Mouse (Mus musculus): Measurements from ENCODE around the gene Tuba1b. TPM values are rescaled to one million over a fixed set of nuclear protein-coding genes. Genes with fewer than 3 reads are reported as not detected.

Tuba1b gene
- polyA plus RNA-seq, 1 experiment from 2014 or later: 1,790 TPM

DNA sequence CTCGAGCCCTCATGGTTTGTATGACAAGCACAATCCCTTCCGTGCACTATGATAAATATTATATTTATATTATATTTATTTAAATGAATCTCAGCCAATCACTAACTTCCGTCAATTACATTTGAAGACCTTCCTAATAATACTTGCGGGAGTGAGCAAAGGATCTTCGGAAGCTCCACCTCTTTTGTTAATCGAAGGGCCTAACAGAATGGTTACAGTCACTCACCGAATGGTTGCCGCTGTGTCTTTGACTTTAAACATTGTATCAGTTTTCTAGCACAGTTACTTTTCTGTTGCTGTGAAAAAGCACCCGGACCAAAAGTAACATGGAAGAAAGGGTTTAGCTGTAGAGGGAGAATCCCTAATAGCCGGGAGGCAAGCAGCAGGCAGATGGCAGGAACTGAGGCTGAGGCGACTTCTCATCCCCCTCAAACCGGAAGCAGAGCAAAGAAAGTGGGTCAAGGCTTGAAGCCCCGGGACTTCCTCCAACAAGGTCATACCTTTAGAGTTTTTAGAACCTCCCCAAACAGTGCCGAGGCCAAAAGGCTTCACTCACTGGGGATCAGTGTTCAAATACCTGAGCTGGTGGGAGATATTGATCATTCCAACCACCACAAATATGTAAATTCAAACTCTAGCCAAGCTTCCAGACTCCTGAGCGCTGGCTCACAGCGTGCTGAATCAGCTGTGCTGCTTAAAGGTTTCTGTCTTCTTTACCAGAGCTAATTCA is 35.2 kb upstream of the Tuba1b start:
- peak overlapping the region; percentile 47 for H3K9ac ChIP-seq
- H3K4me2 ChIP-seq: peak overlapping the region; percentile 36
- H3K4me3 ChIP-seq (replicated peaks): peak overlapping the region; percentile 13; the same call in 1 of the 2 replicates
- no peaks in the 10 kb centered on the region for H3K9me3 ChIP-seq
- peak; percentile 19 for ATAC-seq (ENCODE audit: low FRiP score)
- peak overlapping the region; percentile 96 for H3K27ac ChIP-seq
- no peaks in the 10 kb centered on the region for H3K36me3 ChIP-seq (replicated peaks)
- WGBS: under 1% methylated on average over 16 of the region's 16 CpGs
- no peaks in the 10 kb centered on the region for H3K27me3 ChIP-seq
- H3K4me1 ChIP-seq: peaks cover 59% of the 10 kb centered on the region

DNA sequence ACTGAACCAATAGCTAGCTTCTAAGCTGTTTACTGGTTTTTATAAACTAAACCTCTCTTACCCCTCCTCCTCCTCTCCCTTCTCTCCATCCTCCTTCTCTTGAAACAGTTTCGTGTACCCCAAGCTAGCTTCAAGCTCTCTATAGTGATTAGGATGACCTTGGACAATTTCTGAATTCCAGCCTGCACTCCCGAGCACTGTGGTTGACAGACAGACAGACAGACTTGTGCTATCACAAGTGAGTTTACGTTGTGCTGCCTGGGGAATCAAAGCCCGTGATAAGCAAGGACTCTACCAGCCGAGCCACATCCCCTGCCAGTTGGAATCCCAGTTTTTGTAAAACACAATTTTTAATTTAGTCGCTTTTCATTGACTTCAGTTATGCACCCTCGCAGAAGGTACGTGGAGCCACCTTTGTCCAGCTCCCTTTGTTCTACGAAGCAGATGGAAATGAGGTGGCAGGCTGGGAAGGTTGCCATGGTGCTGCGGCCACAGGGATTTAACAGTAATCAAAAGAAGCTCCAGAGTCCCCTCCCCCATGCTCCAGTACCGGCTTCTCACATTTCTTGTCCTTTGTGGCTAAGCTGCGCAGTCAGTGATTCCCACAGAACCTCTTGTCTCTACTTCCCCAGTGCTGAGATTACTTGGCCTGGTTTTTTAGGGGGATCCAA is 34.5 kb upstream of the Tuba1b start:
- H3K4me3 ChIP-seq (replicated peaks): 0 out of 2 replicates have a peak overlapping the region, but pooled peaks have one; percentile 0
- 2% methylated on average over 12 of the region's 12 CpGs for WGBS
- peak overlapping the region; percentile 96 for H3K27ac ChIP-seq
- H3K4me1 ChIP-seq: peaks cover 59% of the 10 kb centered on the region
- H3K9me3 ChIP-seq: no peaks in the 10 kb centered on the region
- H3K27me3 ChIP-seq: no peaks in the 10 kb centered on the region
- H3K9ac ChIP-seq: peak overlapping the region; percentile 47; the same call in 1 of the 2 replicates
- peak; percentile 91 for ATAC-seq (ENCODE audit: low FRiP score)
- peak overlapping the region; percentile 36 for H3K4me2 ChIP-seq
- no peaks in the 10 kb centered on the region for H3K36me3 ChIP-seq (replicated peaks)

DNA sequence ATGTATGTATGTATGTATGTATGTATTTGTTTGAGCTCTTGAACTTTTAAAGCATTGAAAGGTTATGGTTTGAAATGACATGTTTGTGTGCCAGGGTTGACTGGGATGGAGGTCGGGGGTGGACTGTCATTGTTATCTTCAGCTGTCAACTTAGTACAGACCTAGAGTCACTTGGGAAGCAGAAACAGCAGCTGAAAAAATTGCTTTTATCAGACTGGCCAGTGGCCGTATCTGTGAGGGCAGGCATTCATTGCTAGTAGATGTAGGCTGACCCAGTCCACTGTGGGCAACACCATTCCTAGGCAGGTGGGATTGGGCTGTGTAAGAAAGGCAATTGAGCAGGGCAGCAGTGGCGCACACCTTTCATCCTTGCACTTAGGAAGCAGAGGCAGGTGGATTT is 25.2 kb upstream of the Tuba1b start:
- Histone ChIP-seq H3K9ac (no peak overlapping the region), H3K4me2 (no peak overlapping the region), H3K4me1 (peaks cover 19% of the 10 kb centered on the region), H3K4me3 (replicated peaks) (no peak overlapping the region), H3K36me3 (replicated peaks) (no peaks in the 10 kb centered on the region), H3K27me3 (no peaks in the 10 kb centered on the region), H3K27ac (no peak overlapping the region), H3K9me3 (no peaks in the 10 kb centered on the region)
- no peak for ATAC-seq (ENCODE audit: low FRiP score)
- WGBS: 91% methylated on average over 3 of the region's 3 CpGs

DNA sequence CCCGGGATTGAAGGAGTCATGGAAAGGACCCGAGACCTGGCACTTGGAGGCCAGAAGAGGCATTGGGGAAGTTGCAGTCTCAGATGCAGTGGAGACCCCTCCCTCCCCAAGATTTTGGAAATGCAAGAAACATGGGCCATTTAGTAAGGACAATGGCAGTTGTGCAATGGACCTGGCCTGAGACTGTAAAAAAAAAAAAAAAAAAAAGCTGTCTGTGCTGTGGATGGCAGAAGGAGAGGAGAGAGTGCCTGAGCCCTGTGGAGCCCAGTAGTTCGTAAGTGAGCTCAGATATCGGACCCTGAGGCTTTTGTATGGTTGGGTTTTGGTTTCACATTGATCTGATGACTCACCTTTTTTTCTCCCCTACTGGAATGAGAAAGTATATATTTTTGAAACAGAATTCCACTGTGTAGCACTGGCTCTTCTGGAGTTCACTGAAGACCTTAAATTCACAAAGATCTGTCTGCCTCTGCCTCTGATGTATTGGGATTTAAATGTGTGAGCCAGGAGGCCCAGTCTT is 24.6 kb upstream of the Tuba1b start:
- Histone ChIP-seq H3K9ac (no peak overlapping the region), H3K9me3 (no peaks in the 10 kb centered on the region), H3K36me3 (replicated peaks) (no peaks in the 10 kb centered on the region), H3K4me1 (peaks cover 23% of the 10 kb centered on the region), H3K27me3 (no peaks in the 10 kb centered on the region), H3K4me3 (replicated peaks) (no peak overlapping the region), H3K4me2 (no peak overlapping the region), H3K27ac (no peak overlapping the region)
- 85% methylated on average over 4 of the region's 4 CpGs for WGBS
- no peak for ATAC-seq (ENCODE audit: low FRiP score)

DNA sequence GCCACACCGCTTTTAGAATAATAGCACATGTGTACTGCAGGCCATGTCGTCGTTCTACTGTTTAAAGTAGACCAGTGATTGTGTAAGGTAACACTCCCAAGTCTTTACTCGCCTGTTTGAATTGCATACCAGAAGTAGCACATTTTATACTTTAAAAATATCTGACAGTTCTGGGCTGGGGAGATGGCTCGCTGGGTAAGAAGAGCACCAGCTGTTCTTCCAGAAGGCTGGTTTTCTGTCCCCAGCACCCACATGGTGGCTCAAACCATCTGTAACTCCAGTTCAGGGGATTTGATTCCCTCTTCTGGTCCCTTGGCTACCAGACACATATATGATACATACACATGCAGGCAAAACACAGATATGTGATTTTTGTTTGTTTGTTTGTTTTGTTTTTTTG is 23.1 kb upstream of the Tuba1b start:
- Histone ChIP-seq H3K36me3 (replicated peaks) (no peaks in the 10 kb centered on the region), H3K9me3 (no peaks in the 10 kb centered on the region), H3K4me1 (peaks cover 23% of the 10 kb centered on the region), H3K27me3 (no peaks in the 10 kb centered on the region), H3K4me2 (no peak overlapping the region), H3K27ac (no peak overlapping the region), H3K4me3 (replicated peaks) (no peak overlapping the region), H3K9ac (no peak overlapping the region)
- 89% methylated on average over 5 of the region's 5 CpGs for WGBS
- no peak for ATAC-seq (ENCODE audit: low FRiP score)

DNA sequence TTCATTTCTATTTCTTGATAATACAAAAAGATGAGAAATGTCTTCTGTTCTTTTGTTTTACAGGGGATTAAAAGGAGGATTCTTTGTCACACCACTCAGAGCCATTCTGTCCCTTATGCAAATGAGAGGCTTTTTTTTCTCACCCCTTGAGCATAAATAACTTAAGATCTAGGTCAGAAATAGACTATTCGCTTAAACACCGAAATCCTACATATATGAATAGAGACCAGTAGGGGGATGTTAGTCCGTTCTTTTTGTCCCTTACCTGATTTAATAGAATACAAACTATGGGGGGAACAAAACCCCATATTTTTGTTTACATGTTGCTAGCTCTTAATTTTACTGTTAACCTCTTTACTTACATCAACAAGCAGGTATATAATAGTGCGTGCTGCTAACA is 21.6 kb upstream of the Tuba1b start:
- Histone ChIP-seq H3K4me2 (no peak overlapping the region), H3K9ac (no peak overlapping the region), H3K27ac (peak overlapping the region; percentile 100), H3K4me3 (replicated peaks) (no peak overlapping the region), H3K9me3 (no peaks in the 10 kb centered on the region), H3K36me3 (replicated peaks) (peaks cover 6% of the 10 kb centered on the region), H3K4me1 (peaks cover 25% of the 10 kb centered on the region), H3K27me3 (no peaks in the 10 kb centered on the region)
- WGBS: 62% methylated on average over 4 of the region's 4 CpGs
- ATAC-seq (ENCODE audit: low FRiP score): no peak

DNA sequence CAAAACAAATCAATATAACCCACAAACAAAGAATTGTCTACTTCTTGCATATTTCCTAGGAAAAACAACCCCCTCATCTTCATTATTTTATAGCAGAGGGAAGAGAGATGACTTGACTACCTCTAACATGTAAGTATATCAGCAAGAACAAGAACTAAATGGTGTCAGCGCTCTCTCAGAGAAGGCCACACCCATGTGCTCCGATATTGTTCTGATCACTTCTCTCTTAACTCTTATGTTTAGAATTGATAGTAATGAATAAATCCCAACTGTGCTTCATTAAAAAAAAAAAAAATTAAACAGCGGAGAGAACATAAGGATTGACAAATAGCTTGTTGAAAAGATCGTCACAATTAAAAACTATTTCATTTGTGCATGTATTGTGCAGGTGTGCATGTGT is 21.0 kb upstream of the Tuba1b start:
- H3K4me2 ChIP-seq: peak overlapping the region; percentile 66
- 48% methylated on average over 4 of the region's 4 CpGs for WGBS
- ATAC-seq (ENCODE audit: low FRiP score): no peak

DNA sequence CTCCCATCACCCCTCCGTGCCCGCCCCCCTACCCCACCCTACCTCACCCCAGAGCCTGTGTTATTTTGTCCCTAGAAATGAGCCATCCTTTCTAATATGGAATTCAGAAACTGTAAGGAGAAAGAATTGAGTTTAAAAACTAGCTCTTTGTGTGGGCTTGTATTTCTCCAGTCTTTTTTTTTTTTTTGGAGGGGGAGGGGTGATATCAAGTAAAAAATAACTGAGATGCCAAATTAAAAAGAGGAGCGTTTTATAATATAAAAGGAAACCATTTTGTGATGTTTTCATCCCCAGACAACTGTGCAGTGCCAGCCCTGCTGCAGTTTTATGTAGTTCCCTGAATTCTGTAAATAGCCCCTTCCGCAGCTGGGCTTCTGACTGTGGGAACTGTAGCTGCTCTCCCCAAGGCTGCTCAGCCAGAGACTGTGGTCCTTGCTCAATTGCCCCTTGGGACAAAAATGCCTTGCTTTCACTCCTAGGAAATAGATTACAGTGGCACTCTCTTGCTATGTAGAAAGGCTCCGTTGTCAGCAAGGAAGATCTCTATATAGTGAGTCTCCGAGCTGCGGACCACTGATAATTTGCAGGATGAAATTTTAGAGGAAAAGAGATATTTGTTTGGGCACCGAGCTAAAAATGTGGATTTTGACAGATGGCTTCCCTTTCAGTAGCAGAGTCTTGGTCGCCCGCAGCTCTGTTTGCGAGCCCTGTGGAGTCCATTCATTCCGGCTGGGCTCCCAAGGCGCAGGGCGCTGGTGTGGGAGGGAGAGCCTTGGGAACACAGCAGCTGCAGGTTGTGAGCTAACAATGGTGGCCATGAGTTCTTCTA is 20.3 kb upstream of the Tuba1b start:
- Histone ChIP-seq H3K4me3 (replicated peaks) (peak overlapping the region; percentile 91), H3K9ac (peak overlapping the region; percentile 99), H3K27me3 (no peaks in the 10 kb centered on the region), H3K9me3 (no peaks in the 10 kb centered on the region), H3K27ac (peak overlapping the region; percentile 100), H3K36me3 (replicated peaks) (peaks cover 11% of the 10 kb centered on the region), H3K4me2 (peak overlapping the region; percentile 66), H3K4me1 (peaks cover 27% of the 10 kb centered on the region)
- 4% methylated on average over 14 of the region's 14 CpGs for WGBS
- peak; percentile 7; the same call in 1 of the 2 replicates for ATAC-seq (ENCODE audit: low FRiP score)

More for the DNA sequence above, 21.0 kb upstream of the Tuba1b start:
- Histone ChIP-seq H3K4me3 (replicated peaks) (peak overlapping the region; percentile 91), H3K27ac (peak overlapping the region; percentile 100), H3K9ac (peak overlapping the region; percentile 99), H3K4me1 (peaks cover 27% of the 10 kb centered on the region), H3K27me3 (no peaks in the 10 kb centered on the region), H3K36me3 (replicated peaks) (peaks cover 8% of the 10 kb centered on the region), H3K9me3 (no peaks in the 10 kb centered on the region)

DNA sequence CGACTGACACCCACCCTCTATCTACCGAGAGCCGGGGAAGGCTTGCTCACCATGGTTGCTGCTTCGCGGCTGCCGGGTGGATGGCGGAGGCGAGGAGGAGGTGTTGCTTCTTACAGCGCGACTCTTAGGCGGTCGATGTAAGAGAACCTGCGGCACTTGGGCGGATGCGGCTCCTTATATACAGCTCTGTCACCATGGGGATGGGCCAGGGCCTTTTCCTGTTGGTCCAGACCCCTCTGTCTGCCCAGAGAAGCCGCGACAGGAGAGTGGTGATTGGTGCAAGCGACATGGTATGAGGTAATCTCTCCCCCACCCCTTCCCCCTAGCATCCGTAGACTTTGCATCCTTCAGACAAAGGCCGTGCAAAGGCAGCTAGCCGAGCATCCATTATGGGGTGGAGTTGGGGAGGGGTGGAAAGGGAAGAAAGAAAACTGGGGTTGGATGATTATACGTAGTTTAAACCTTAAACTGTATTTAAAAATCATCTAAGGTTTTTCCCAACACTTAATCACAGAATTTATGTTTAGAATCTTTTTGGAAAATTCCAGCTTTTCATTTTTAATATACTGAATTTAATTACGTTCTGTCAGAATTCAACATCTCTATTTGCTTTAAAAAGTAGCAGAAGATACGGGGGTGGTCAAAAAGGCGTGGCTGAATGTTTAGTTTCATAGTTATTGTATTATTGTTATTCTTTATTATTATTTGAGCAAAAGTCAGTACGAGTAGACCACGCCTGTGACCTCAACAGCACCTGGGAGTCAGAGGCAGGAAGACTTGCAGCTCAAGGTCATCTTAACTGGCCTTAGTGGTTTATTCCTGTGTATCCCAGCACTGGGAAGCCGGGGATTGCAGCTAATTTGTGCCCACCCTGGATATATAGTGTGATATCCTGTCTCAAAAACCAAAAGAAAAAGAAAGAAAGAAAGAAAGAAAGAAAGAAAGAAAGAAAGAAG is 19.3 kb upstream of the Tuba1b start, which contains the start of the genes Gm49450 and Tuba1a:
TSS of gene Gm49450 (minus strand) at position 151 of the 956 bp plus-strand sequence.
TSS of gene Tuba1a (minus strand) at position 303 of the 956 bp plus-strand sequence.
- WGBS: 1% methylated on average over 28 of the region's 28 CpGs
- H3K4me2 ChIP-seq: peak within 1 kb of the TSS; percentile 66
- H3K4me1 ChIP-seq: peaks cover 27% of the 10 kb centered on the region
- no peaks in the 10 kb centered on the region for H3K9me3 ChIP-seq
- peak within 1 kb of the TSS; percentile 100 for H3K27ac ChIP-seq
- peak; percentile 99 for ATAC-seq (ENCODE audit: low FRiP score)
- peaks cover 16% of the 10 kb centered on the region for H3K36me3 ChIP-seq (replicated peaks)
- H3K27me3 ChIP-seq: no peaks in the 10 kb centered on the region
- peak within 1 kb of the TSS; percentile 99 for H3K9ac ChIP-seq
- H3K4me3 ChIP-seq (replicated peaks): peak within 1 kb of the TSS; percentile 91

DNA sequence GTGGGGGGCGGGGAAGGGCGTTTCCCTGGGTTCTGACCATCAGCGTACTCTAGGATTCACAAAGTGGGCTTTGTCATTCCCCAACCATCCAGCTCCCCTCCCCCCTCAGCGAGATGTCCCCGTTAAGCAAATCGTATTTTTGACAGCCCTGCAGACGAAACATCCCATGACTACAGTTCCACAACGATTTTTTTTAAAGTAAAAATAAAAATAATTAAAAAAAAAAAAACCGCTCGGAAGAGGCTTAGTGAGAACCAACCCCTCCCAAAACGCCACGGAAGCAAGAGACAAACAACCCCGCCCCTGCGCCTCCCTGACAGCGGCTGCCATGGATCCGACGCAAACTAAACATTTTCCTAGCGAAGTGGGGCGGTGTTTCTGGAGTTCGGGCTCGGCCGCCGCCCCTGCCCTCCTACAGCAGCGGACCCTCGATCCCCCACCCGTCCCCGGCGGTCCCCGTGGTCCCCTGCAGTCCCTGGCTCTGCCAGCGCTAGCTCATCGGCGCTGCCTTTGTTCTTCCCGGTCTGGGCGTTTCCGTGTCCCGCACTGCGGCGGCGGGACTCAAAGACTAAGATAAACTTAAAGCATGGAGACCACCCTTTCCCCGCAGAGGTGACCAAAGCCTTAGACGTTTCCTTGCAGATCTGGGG is 18.5 kb upstream of the Tuba1b start:
- H3K4me2 ChIP-seq: peak overlapping the region; percentile 66
- under 1% methylated on average over 41 of the region's 41 CpGs for WGBS
- H3K4me1 ChIP-seq: peaks cover 28% of the 10 kb centered on the region
- no peaks in the 10 kb centered on the region for H3K9me3 ChIP-seq
- H3K9ac ChIP-seq: peak overlapping the region; percentile 99
- peaks cover 16% of the 10 kb centered on the region for H3K36me3 ChIP-seq (replicated peaks)
- H3K27ac ChIP-seq: peak overlapping the region; percentile 100
- no peaks in the 10 kb centered on the region for H3K27me3 ChIP-seq
- peak; percentile 30 for ATAC-seq (ENCODE audit: low FRiP score)
- H3K4me3 ChIP-seq (replicated peaks): peak overlapping the region; percentile 91

DNA sequence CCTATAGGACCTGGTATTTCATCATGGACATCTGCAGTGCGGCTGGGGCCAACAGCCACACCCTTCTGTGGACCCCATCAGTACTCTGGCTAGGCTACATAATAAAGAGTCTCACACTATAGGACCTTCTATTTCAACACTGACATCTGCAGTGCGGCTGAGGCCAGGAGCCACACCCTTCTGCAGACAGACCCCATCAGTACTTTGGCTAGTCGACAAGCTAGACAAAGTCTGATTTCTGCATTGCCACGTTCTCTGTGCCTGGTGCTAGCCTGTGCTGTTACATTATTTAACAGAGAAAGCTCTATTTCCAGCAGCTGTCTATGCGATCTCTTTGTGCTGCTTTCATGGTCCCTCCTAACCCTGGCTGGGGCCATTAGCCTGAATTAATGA is 17.7 kb upstream of the Tuba1b start:
- no peak for ATAC-seq (ENCODE audit: low FRiP score)
- peak overlapping the region; percentile 66 for H3K4me2 ChIP-seq
- H3K27me3 ChIP-seq: no peaks in the 10 kb centered on the region
- peak overlapping the region; percentile 91 for H3K4me3 ChIP-seq (replicated peaks)
- H3K9me3 ChIP-seq: no peaks in the 10 kb centered on the region
- H3K4me1 ChIP-seq: peaks cover 30% of the 10 kb centered on the region
- WGBS: 13% methylated on average over 5 of the region's 5 CpGs
- H3K27ac ChIP-seq: peak overlapping the region; percentile 100
- H3K36me3 ChIP-seq (replicated peaks): peaks cover 18% of the 10 kb centered on the region
- H3K9ac ChIP-seq: peak overlapping the region; percentile 99
